Mouse (Mus musculus): ENCODE measurements around the gene Inhbc. TPM values are rescaled to one million over a fixed set of nuclear protein-coding genes. Genes with fewer than 3 reads are reported as not detected.
"Not testable (repeated sequence)": the region's sequence is repeated elsewhere in the genome, so short reads cannot be mapped to it uniquely, and the experiment has no call there.

Gene Inhbc
- total RNA-seq, 2 experiments from 2014 or later, result not detected

DNA sequence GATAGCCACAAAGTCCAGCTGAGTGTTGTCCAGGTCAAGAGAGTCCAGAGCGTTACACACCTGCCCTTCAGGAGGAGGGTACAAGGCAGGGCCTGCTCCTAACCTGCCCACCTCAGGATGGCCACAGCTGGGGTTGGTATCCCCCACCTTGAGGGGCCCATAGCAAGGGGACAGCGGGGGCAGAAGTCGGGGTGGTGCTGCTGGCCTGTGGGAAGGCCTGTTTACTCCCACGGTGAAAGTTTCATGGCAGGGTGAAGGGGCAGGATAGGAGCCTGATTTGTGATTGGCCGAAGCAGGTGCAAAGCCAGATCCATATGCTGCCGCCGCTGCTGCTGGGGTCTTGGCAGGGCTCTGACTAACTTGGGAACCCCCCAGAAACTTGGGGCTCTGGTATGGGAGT, 40.0 kb downstream of the Inhbc start:
- DNase-seq (ENCODE audit: extremely low spot score in 1 of 2, low spot score in 1 of 2), result no peak

- no peak for DNase-seq (ENCODE audit: extremely low spot score in 1 of 2, low spot score in 1 of 2)
Measured at GRCm38 (mm10) chr10:127327461-127328145, 42.6 kb downstream of the Inhbc start.

DNA sequence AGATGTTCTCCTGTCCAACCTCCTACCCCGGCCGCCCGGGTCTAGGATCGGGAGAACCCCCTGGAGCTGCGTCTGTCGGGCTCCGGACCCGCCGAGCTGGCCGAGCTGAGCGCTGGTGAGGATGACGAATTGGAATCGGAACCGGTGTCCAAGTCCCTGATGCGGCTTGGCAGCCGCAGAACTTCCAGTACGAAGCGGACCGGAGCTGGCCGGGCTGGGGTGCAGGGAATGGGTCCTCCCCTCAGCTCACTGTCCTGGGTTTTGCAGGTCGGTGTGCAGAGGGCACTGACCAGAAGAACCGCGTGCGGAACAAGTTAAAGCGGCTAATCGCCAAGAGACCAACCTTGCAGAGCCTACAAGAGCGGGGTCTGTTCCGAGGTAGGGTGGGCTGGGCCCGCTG, 43.4 kb downstream of the Inhbc start:
- no peak for DNase-seq (ENCODE audit: extremely low spot score in 1 of 2, low spot score in 1 of 2)

DNA sequence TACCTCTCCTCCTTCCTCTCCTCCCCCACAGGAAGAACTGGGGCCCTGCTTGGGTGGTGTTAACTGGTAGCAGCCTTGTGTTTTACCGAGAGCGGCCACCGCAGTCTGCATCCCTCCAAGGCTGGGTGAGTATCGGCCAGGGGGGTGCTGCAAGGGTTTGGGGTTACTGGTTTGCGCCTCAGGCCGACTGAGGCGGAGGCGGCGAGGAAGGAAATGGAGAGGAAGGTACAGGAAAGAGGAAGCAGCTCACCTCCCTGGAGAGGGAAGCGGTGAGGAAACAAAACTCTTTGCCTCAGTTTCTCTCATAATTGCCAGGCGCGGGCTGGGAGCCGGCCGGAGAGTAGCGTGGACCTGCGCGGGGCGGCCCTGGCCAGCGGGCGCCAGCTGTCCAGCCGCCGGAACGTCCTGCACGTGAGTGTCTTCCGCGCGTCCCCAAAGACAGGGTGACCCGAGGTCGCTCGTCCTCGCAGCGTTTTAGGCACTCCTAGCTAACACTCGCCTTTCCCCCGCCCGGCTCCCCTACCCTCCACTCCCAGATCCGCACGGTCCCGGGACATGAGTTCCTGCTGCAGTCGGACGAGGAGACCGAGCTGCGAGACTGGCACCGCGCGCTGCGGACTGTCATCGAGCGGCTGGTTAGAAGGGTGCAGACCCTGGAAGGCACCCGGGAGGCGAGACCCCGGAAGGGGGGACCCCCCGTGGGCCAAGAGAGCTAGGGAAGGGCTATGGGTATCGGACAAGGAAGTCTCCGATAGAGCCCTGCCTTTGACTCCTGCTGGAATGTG, 44.0 kb downstream of the Inhbc start:
- no peak for DNase-seq (ENCODE audit: extremely low spot score in 1 of 2, low spot score in 1 of 2)

GRCm38 (mm10) chr10:127325454-127326016, 44.7 kb downstream of the Inhbc start:
- DNase-seq (ENCODE audit: extremely low spot score in 1 of 2, low spot score in 1 of 2), result no peak

DNA sequence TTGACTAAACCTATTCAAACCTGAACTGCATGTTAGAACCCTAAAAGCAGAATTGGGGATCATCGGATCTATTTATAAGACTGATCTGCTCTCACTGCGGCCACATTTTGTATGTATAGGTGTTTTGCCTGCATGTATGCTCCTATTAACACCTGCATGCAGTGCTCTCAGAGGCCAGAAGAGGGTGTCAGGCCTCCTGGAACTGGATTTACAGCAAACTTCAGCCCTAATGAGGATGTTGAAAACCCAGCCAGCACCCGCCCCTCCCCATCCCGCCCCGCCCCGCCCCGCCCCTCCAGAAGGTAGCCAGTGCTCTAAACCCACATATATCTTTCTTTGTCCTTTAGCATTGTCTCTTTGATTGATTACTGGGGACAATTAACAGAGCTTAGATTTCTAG, 45.7 kb downstream of the Inhbc start:
- DNase-seq (ENCODE audit: extremely low spot score in 1 of 2, low spot score in 1 of 2), result no peak

DNA sequence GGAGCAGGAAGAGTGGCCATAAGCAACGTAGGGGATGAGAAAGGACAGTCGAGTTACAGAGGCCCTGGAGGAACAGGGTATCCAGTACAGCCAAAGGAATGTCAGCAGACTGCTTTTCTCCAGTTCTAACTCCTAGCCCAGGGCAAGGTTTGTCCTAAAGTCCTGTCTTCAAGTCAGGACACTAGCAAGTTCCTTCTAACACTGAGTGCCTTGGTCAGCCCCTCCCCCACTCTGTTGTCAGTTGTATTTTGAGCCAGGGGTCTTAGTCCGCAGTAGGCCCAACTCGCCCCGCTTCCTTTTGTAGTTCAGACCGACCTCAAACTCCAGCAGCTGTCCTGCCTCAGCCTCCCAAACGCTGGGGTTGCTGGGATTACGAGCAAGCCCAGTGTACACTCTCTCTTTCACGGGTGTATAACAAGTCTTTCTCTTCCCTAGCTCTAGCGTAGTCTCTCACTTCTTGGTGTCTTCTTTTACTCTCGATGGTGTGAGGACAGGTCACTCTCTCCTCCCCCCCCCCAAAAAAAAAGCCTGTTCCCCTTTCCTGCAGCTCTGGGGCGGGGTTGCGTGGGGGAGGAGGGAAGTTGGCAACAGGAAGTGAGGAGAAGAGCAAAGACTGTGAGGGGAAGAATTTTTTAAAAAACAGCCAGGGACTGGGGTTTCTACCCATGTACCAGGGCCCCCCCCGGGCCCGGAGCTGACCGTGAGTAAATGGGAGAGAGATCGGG, 46.9 kb downstream of the Inhbc start:
- DNase-seq (ENCODE audit: extremely low spot score in 1 of 2, low spot score in 1 of 2), result no peak

DNA sequence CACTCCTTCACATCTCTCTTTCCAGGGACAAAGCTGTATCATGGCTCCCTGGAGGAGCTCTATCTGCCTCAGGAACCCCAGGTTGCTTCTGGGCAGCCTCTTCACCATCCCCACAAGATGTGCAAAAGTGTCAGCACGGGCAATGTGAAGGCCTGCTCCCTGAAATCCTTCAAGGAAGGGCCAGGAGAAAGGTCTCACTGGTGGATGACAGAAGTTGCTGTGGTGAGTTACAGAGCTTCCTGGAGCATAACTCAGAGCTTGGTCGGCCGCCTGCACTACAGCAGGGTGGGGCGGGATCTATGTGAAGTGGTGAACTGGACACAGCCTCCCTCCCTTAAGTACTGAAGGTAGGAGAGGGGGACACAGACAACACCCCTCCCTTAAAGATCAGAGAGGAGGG, 47.6 kb downstream of the Inhbc start:
- no peak for DNase-seq (ENCODE audit: extremely low spot score in 1 of 2, low spot score in 1 of 2)

- no peak for DNase-seq (ENCODE audit: extremely low spot score in 1 of 2, low spot score in 1 of 2)
Measured at GRCm38 (mm10) chr10:127322178-127322577, 48.1 kb downstream of the Inhbc start.

GRCm38 (mm10) chr10:127321621-127322020, 48.6 kb downstream of the Inhbc start, which contains the start of gene Arhgap9:
Arhgap9 (plus strand) TSS chr10:127321964.
- no peak for DNase-seq (ENCODE audit: extremely low spot score in 1 of 2, low spot score in 1 of 2)

- DNase-seq (ENCODE audit: extremely low spot score in 1 of 2, low spot score in 1 of 2), result no peak
Measured at GRCm38 (mm10) chr10:127319969-127320368, 50.3 kb downstream of the Inhbc start.

GRCm38 (mm10) chr10:127318009-127318408, 52.2 kb downstream of the Inhbc start:
- DNase-seq (ENCODE audit: extremely low spot score in 1 of 2, low spot score in 1 of 2), result no peak

- no peak for DNase-seq (ENCODE audit: extremely low spot score in 1 of 2, low spot score in 1 of 2)
Measured at GRCm38 (mm10) chr10:127317277-127317676, 53.0 kb downstream of the Inhbc start.

- DNase-seq (ENCODE audit: extremely low spot score in 1 of 2, low spot score in 1 of 2), result not testable (repeated sequence)
Measured at GRCm38 (mm10) chr10:127314950-127315349, 55.3 kb downstream of the Inhbc start.

- DNase-seq (ENCODE audit: extremely low spot score in 1 of 2, low spot score in 1 of 2), result not testable (repeated sequence)
Measured at GRCm38 (mm10) chr10:127313516-127313915, 56.7 kb downstream of the Inhbc start.

DNA sequence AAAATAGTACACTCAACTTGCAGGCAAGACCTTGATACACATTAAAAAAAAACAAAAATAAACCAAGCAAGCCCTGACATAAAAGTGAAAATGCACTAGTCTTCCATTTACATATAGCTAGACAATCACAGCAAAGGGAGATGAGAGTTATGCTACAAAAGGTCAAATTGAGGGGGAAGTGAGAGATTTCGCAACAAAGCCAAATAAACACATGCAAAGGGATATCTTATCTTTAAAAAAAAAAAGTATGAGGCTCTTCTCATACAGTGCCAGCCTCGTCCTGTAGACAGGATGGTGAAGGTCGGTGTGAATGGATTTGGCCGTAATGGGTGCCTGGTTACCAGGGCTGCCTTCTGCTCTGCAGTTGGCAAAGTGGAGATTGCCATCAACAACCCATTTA, 57.4 kb downstream of the Inhbc start:
- no peak for DNase-seq (ENCODE audit: extremely low spot score in 1 of 2, low spot score in 1 of 2)

GRCm38 (mm10) chr10:127312356-127312676, 57.9 kb downstream of the Inhbc start:
- DNase-seq (ENCODE audit: extremely low spot score in 1 of 2, low spot score in 1 of 2), result peak; percentile 51 to 85

GRCm38 (mm10) chr10:127311476-127312355, 58.5 kb downstream of the Inhbc start, which contains the start of gene Mars:
Mars (minus strand) TSS chr10:127311786.
- DNase-seq (ENCODE audit: extremely low spot score in 1 of 2, low spot score in 1 of 2), result peak; percentile 81 to 84

GRCm38 (mm10) chr10:127310523-127311475, 59.4 kb downstream of the Inhbc start:
- DNase-seq (ENCODE audit: extremely low spot score in 1 of 2, low spot score in 1 of 2), result no peak
